Mouse (Mus musculus) liver, adult 2 months (tissue): ENCODE measurements around the gene Dhps. TPM values are rescaled to one million over a fixed set of nuclear protein-coding genes. Genes with fewer than 3 reads are reported as not detected.

ENCODE experiments used
- DNase-seq: peaks from one replicate; pipeline ENCODE4 v3.0.0-alpha.2; 2011; ENCODE audit warnings: low read depth, low spot score; ENCODE audit errors: extremely low read depth
- H3K27ac ChIP-seq: fragments of 200-500 bp; replicated peaks from 2 replicates; pipeline ENCODE4 v1.5.1; 2012; ENCODE audit warnings: low read depth, mild to moderate bottlenecking, control low read depth, inconsistent platforms, low read length; ENCODE audit not compliant: insufficient read depth
- H3K27me3 ChIP-seq: fragments of 200-500 bp; 2 replicates; pipeline ENCODE4 v1.6.1; 2012; ENCODE audit warnings: mild to moderate bottlenecking, moderate library complexity, low read length, inconsistent platforms; ENCODE audit not compliant: control insufficient read depth, insufficient read depth
- H3K36me3 ChIP-seq: fragments of 200-500 bp; 2 replicates; pipeline ENCODE4 v1.6.1; 2012; ENCODE audit warnings: low read length, inconsistent platforms; ENCODE audit not compliant: control insufficient read depth, insufficient read depth
- H3K4me1 ChIP-seq: fragments of 200-500 bp; 2 replicates; pipeline ENCODE4 v1.6.1; 2011; ENCODE audit warnings: low read length; ENCODE audit not compliant: control insufficient read depth, insufficient read depth
- H3K4me3 ChIP-seq: fragments of 200-500 bp; 2 replicates; pipeline ENCODE4 v1.5.1; 2011; ENCODE audit warnings: low read depth, mild to moderate bottlenecking, control low read depth, low read length, moderate library complexity; ENCODE audit not compliant: insufficient read depth
- H3K79me2 ChIP-seq: fragments of 200-500 bp; 2 replicates; pipeline ENCODE4 v1.6.1; 2012; ENCODE audit warnings: inconsistent platforms, mild to moderate bottlenecking, low read length, moderate library complexity; ENCODE audit not compliant: control insufficient read depth, insufficient read depth
- H3K9ac ChIP-seq: fragments of 200-500 bp; 2 replicates; pipeline ENCODE4 v1.6.1; 2012; ENCODE audit warnings: low read depth, mild to moderate bottlenecking, control low read depth, inconsistent platforms, low read length
- CTCF ChIP-seq: fragments of 200-500 bp; IDR thresholded peaks from 2 replicates; pipeline ENCODE4 v1.5.1; 2011; ENCODE audit warnings: low read depth, low read length, control low read depth
- POLR2A ChIP-seq: fragments of 200-500 bp; IDR thresholded peaks from 2 replicates; pipeline ENCODE4 v1.6.1; 2011; ENCODE audit warnings: low read length, control low read depth; ENCODE audit not compliant: insufficient read depth; ENCODE audit errors: extremely low read depth
- WGBS: fragments of 180-500 bp; shearing (Covaris S2); methylation state at CpG from one replicate; pipeline ENCODE4 v1.1.7; 2018; 5-methylcytosine and 5-hydroxymethylcytosine counted together
- polyA plus RNA-seq: library from polyadenylated mRNA; depleted of rRNA; stranded (reverse); fragments of >200 nt; gene quantifications from 2 replicates; pipeline ENCODE4 v1.2.3, GENCODE M21; 2012
- total RNA-seq: library from RNA; depleted of rRNA; stranded (reverse); fragments of >200 nt; gene quantifications from 2 replicates; pipeline ENCODE4 v1.2.3, GENCODE M21; 2014

Gene Dhps
- total and polyA plus RNA-seq, 2 experiments: 14.8 to 20.6 TPM

DNA sequence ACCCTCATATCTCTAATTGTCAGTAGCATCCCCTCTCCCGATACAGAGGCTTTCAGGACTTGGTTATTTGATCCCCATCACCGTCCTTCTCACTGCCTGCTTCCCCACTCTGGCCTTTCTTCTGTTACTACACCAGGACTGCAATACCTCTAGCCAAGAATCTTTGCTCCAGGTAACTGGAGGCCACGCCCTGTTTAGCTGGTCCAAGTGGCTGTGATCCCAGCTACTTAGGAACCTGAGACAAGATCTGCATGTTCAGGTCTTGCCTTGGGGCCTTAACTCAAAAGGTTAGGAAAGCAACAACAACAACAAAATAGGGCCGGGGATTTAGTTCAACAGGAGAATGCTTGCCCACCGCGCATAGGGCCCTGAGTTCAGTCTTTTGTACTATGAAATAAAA lies 27.9 kb upstream of the Dhps start:
- Histone ChIP-seq H3K4me1 (peaks cover under 1% of the 10 kb centered on the region; the same call in 1 of the 2 replicates), H3K4me3 (no peak overlapping the region), H3K27ac (no peak overlapping the region), H3K9ac (no peak overlapping the region), H3K27me3 (no peaks in the 10 kb centered on the region), H3K79me2 (peaks cover 4% of the 10 kb centered on the region; the same call in 1 of the 2 replicates), H3K36me3 (peaks cover 23% of the 10 kb centered on the region; the same call in 1 of the 2 replicates)
- no peak for DNase-seq
- TF ChIP-seq POLR2A: no peak
- TF ChIP-seq CTCF: no peak
- WGBS: 95% methylated on average over 6 of the region's 6 CpGs

GRCm38 (mm10) chr8:85057367-85057766 lies 14.2 kb upstream of the Dhps start:
- no peak for DNase-seq
- no peak for TF ChIP-seq CTCF
- no peak for TF ChIP-seq POLR2A
- Histone ChIP-seq H3K79me2 (no peaks in the 10 kb centered on the region), H3K27ac (no peak overlapping the region), H3K27me3 (no peaks in the 10 kb centered on the region), H3K4me3 (no peak overlapping the region), H3K9ac (no peak overlapping the region), H3K4me1 (peaks cover 9% of the 10 kb centered on the region), H3K36me3 (peaks cover 11% of the 10 kb centered on the region)
- WGBS: 64% methylated on average over 7 of the region's 7 CpGs

DNA sequence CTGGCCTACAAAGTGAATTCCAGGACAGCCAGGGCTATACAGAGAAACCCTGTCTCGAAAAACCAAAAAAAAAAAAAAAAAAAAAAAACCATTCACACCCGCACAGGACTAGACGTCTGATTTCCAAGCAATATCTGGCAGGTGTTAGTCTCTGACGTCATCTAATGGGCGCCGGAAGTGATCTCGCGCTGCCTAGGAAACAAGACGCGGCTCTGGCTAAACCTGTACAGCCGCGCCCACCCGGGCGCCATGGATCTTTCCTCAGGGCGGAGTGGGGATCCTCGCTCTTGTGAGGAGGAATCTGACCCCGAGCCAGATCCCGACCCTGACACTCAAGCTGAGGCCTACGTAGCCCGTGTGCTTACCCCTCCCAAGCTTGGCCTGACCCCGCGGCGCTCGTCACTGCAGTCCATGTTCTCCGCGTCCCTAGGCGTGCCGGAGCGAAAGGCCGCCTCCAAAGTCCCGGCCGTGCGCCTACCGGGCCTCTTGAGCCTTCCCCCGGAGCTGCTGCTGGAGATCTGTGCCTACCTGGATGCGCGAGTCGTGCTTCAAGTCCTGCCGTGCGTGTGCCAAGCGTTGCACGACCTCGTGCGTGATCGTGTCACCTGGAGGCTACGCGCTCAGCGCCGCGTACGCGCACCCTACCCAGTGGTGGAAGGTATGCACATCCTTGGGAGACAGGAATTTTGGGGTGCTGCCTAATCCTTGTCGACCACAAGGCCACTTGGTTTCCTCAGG lies 11.5 kb upstream of the Dhps start, which contains the start of gene Fbxw9:
Fbxw9 (plus strand) TSS at position 177 of the 738 bp plus-strand sequence.
- peaks cover 17% of the 10 kb centered on the region for H3K4me1 ChIP-seq
- no peaks in the 10 kb centered on the region; the same call in 1 of the 2 replicates for H3K36me3 ChIP-seq
- H3K4me3 ChIP-seq: peak within 1 kb of the TSS; percentile 61
- DNase-seq: peak; percentile 89
- peak within 1 kb of the TSS; percentile 25 for H3K27ac ChIP-seq
- WGBS: under 1% methylated on average over 53 of the region's 53 CpGs
- no peaks in the 10 kb centered on the region for H3K27me3 ChIP-seq
- no peaks in the 10 kb centered on the region for H3K79me2 ChIP-seq
- TF ChIP-seq CTCF (no peak), POLR2A (peak; percentile 33; the same call in 1 of the 2 replicates)
- H3K9ac ChIP-seq: peak within 1 kb of the TSS; percentile 55

DNA sequence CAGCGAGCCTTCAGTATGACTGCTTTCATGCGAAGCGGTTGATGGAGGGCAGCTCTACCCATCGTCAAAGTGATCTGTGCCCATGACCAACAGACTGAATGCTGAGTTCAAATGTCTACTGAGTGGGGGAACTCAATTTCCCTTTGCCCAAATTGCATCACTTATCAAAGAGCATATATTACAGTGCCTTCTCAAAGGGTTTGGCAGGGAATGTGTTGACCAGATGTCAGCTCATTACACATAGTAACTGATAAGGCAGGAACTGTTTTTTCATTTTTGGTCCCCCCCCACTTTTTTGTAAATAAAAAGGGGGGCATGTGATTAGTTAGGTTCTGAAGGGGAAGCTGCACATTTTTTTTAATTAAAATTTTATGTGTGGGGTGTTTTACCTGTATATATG lies 9.0 kb upstream of the Dhps start:
- Histone ChIP-seq H3K79me2 (no peaks in the 10 kb centered on the region; the same call in 1 of the 2 replicates), H3K36me3 (no peaks in the 10 kb centered on the region), H3K27me3 (no peaks in the 10 kb centered on the region), H3K9ac (no peak overlapping the region), H3K4me3 (no peak overlapping the region), H3K27ac (peak overlapping the region; percentile 58), H3K4me1 (peaks cover 27% of the 10 kb centered on the region)
- 35% methylated on average over 4 of the region's 4 CpGs for WGBS
- TF ChIP-seq CTCF (no peak), POLR2A (no peak)
- DNase-seq: peak; percentile 93

- peak; percentile 88 for DNase-seq
- Histone ChIP-seq H3K4me1 (peaks cover 27% of the 10 kb centered on the region), H3K27ac (peak overlapping the region; percentile 85), H3K4me3 (no peak overlapping the region), H3K9ac (peak overlapping the region; percentile 43; the same call in 1 of the 2 replicates), H3K79me2 (no peaks in the 10 kb centered on the region; the same call in 1 of the 2 replicates), H3K27me3 (no peaks in the 10 kb centered on the region), H3K36me3 (no peaks in the 10 kb centered on the region)
- no peak for TF ChIP-seq CTCF
- no peak for TF ChIP-seq POLR2A
- 18% methylated on average over 2 of the region's 2 CpGs for WGBS
Observed at GRCm38 (mm10) chr8:85065213-85065612, 6.3 kb upstream of the Dhps start.

DNA sequence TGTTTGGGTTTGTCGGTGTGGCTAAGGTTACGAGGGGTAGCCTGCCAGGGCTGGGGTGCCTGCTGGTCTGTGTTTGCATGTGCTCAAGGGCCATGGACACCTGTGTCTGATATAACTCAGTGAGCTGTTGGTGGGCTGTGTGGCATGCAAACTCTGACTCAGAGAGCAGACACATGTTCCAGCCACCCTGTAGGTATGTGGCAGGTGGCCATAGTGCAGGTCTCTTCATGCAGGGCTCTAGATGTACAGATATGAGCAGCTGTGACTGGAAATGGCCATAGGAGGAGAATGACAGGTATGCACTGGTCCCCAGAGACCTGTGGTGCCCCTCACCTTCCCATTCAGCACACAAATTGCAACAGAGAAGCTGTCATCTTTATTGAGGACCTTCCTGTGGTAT lies 4.4 kb upstream of the Dhps start:
- TF ChIP-seq POLR2A: no peak
- no peak for TF ChIP-seq CTCF
- no peaks in the 10 kb centered on the region for H3K27me3 ChIP-seq
- H3K4me3 ChIP-seq: no peak overlapping the region
- peaks cover 23% of the 10 kb centered on the region for H3K4me1 ChIP-seq
- no peak overlapping the region for H3K9ac ChIP-seq
- WGBS: 96% methylated on average over 2 of the region's 2 CpGs
- H3K36me3 ChIP-seq: no peaks in the 10 kb centered on the region
- no peak for DNase-seq
- peaks cover under 1% of the 10 kb centered on the region; the same call in 1 of the 2 replicates for H3K79me2 ChIP-seq
- no peak overlapping the region for H3K27ac ChIP-seq
